Mouse (Mus musculus) stomach, embryonic 14.5 days (tissue): Measurements from ENCODE around the gene Peli3. TPM values are rescaled to one million over a fixed set of nuclear protein-coding genes. Genes with fewer than 3 reads are reported as not detected.

Experiments used
- ATAC-seq: fragments of 200-750 bp; cut with Nextera tagmentation; 2 replicates; pipeline ENCODE4 v1.8.0; 2017; ENCODE audit warnings: low read depth, moderate TSS enrichment; ENCODE audit not compliant: insufficient number of reproducible peaks, insufficient read depth, low FRiP score
- H3K27ac ChIP-seq: fragments of 300-500 bp; sonication (generic); 2 replicates; pipeline ENCODE4 v1.5.1; 2014; ENCODE audit warnings: mild to moderate bottlenecking, low read length, moderate library complexity, mixed read lengths
- H3K27me3 ChIP-seq: fragments of 300-500 bp; sonication (generic); 2 replicates; pipeline ENCODE4 v1.6.1; 2014; ENCODE audit warnings: low read length, control low read depth, mixed read lengths; ENCODE audit not compliant: control insufficient read depth, insufficient read depth
- H3K36me3 ChIP-seq: fragments of 300-500 bp; sonication (generic); 2 replicates; pipeline ENCODE4 v1.6.1; 2014; ENCODE audit warnings: mild to moderate bottlenecking, control low read depth, low read length, moderate library complexity, mixed read lengths; ENCODE audit not compliant: control insufficient read depth, insufficient read depth
- H3K4me1 ChIP-seq: fragments of 300-500 bp; sonication (generic); 2 replicates; pipeline ENCODE4 v1.6.1; 2014; ENCODE audit warnings: low read length, control low read depth, mixed read lengths; ENCODE audit not compliant: control insufficient read depth, insufficient read depth
- H3K4me2 ChIP-seq: fragments of 300-500 bp; sonication (generic); replicated peaks from 2 replicates; pipeline ENCODE4 v1.6.1; 2014; ENCODE audit warnings: low read depth, low read length, control low read depth
- H3K4me3 ChIP-seq: fragments of 300-500 bp; sonication (generic); 2 replicates; pipeline ENCODE4 v1.5.1; 2014; ENCODE audit warnings: low read depth, low read length, control low read depth
- H3K9ac ChIP-seq: fragments of 300-500 bp; sonication (generic); replicated peaks from 2 replicates; pipeline ENCODE4 v1.6.1; 2014; ENCODE audit warnings: low read depth, mild to moderate bottlenecking, control low read depth, low read length, moderate library complexity, mixed read lengths
- H3K9me3 ChIP-seq: fragments of 300-500 bp; sonication (generic); 2 replicates; pipeline ENCODE4 v1.6.1; 2016; ENCODE audit warnings: low read depth, low read length, control low read depth; ENCODE audit not compliant: control insufficient read depth
- WGBS: fragments of 180-500 bp; shearing (Covaris S2); extraction: QIAGEN DNeasy Blood & Tissue Kit; methylation state at CpG from one replicate; pipeline ENCODE4 v1.1.7; 2014; 5-methylcytosine and 5-hydroxymethylcytosine counted together
- polyA plus RNA-seq: library from polyadenylated mRNA; unstranded; fragments of >200 nt; fragmentation: Nextera tagmentation; extraction: Ambion mirVana; gene quantifications from 2 replicates; pipeline ENCODE4 v1.2.1, GENCODE M21; 2014

Peli3 gene
- polyA plus RNA-seq, 1 experiment from 2014 or later, result 1.5 TPM

DNA sequence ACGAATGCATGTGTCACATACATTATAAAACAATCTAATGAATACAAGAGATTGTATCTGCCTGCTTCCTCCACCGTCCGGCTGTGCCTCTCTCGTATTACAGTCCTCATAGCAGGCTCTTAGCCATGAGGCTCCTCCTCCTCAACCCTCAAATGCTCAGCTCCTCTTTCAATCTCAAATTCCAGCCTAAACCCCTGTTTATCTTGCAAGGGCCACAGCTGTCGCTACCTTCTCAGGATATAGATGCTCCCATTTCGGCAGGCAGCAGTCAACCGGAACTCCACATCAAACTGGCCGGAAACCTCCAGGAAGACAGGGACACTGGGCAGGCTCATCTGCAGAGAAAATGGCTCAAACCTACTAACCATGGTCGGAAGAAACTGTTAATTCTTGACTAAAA lies 44.0 kb downstream of the Peli3 start:
- H3K4me2 ChIP-seq, result no peak overlapping the region
- no peaks in the 10 kb centered on the region for H3K27me3 ChIP-seq
- no peaks in the 10 kb centered on the region for H3K9me3 ChIP-seq
- no peak overlapping the region for H3K4me3 ChIP-seq
- WGBS, result 60% methylated on average over 9 of the region's 9 CpGs
- no peak for ATAC-seq
- H3K27ac ChIP-seq, result no peak overlapping the region
- no peaks in the 10 kb centered on the region for H3K4me1 ChIP-seq
- no peaks in the 10 kb centered on the region for H3K36me3 ChIP-seq
- no peak overlapping the region for H3K9ac ChIP-seq

DNA sequence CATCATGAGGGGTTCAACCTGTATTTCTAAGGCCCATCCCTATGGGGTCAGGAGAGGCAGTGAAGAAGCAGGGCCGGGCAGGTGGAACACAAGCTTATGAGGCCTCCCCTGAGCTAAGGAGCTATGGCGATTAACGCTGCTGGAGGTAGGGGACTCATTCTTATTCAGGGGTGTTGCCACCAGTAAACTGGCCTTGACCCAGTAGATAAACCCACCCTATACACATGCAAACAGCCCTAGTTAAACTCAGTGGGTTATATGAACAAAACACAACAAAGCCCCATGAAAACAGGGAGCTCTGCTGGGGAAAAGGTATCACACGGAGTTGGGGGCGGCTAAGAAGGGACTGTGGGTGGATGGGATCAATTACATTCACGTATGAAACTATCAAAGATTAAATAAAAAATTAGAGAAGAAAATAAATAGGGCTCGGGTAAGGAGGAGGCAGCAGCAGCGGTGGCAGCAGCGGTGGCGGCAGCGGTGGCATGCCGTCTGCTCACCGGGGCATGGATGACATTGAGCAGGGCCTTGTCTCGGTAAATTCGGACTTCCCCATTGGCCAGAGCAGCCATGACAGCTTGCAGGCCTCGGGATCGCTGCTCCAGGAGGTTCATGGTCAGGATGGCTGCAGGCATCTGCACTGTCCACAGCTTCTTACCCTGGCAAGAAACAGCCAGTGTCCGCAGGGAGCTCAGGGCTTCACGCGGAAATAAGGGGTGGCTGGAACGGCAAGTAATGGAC lies 46.0 kb downstream of the Peli3 start:
- H3K4me1 ChIP-seq, result no peaks in the 10 kb centered on the region
- H3K4me2 ChIP-seq, result no peak overlapping the region
- no peaks in the 10 kb centered on the region for H3K36me3 ChIP-seq
- H3K4me3 ChIP-seq, result no peak overlapping the region
- WGBS, result 54% methylated on average over 21 of the region's 21 CpGs
- no peak overlapping the region for H3K9ac ChIP-seq
- no peak overlapping the region for H3K27ac ChIP-seq
- H3K27me3 ChIP-seq, result no peaks in the 10 kb centered on the region
- no peaks in the 10 kb centered on the region for H3K9me3 ChIP-seq
- no peak for ATAC-seq

DNA sequence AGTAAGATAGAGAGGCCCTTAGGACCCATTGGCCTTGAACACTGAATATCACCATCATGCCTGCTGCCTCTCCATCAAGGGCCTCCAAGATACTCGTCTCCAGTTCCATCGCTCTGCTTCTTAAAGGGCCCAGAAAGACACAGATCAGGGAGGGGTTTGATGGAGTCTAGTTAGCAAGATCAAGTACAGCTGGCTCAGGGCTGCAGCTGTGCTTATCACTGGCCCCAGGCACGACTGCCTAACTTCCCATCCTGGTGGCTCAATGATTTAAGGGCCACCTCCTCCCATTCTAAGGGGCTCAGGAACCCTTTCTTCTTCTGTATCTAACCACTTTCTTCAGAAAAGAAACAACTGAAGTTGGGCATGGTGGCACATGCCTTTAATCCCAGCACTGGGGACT lies 51.1 kb downstream of the Peli3 start:
- Histone ChIP-seq H3K4me3 (no peak overlapping the region), H3K27me3 (no peaks in the 10 kb centered on the region), H3K9ac (no peak overlapping the region), H3K4me2 (no peak overlapping the region), H3K9me3 (no peaks in the 10 kb centered on the region), H3K36me3 (no peaks in the 10 kb centered on the region; the same call in 1 of the 2 replicates), H3K27ac (no peak overlapping the region), H3K4me1 (no peaks in the 10 kb centered on the region)
- 74% methylated on average over 3 of the region's 3 CpGs for WGBS
- ATAC-seq, result no peak

DNA sequence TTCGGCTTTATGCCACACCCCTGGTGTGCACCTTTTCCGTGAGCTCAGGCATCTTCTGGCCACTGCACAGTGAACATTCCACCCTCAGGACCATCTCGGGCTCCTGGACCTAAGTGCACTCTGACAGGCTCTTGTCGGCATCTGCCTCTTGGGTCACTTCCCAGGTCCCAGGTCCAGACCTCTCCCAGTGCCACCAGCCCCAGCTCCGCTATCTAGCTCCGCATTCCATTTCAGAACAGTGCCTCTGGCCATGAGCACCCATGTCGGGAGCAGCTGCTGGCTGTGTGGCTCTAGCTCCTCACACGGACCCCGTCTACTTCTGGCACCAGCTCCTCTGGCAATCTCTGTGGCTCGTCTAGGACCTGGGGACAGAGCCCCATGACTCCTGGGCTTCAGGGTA lies 53.1 kb downstream of the Peli3 start:
- WGBS, result 79% methylated on average over 10 of the region's 10 CpGs
- H3K9ac ChIP-seq, result no peak overlapping the region
- no peak for ATAC-seq
- no peak overlapping the region for H3K27ac ChIP-seq
- H3K4me1 ChIP-seq, result no peaks in the 10 kb centered on the region
- H3K27me3 ChIP-seq, result no peaks in the 10 kb centered on the region
- no peak overlapping the region for H3K4me3 ChIP-seq
- no peaks in the 10 kb centered on the region for H3K9me3 ChIP-seq
- no peaks in the 10 kb centered on the region; the same call in 1 of the 2 replicates for H3K36me3 ChIP-seq
- H3K4me2 ChIP-seq, result no peak overlapping the region

DNA sequence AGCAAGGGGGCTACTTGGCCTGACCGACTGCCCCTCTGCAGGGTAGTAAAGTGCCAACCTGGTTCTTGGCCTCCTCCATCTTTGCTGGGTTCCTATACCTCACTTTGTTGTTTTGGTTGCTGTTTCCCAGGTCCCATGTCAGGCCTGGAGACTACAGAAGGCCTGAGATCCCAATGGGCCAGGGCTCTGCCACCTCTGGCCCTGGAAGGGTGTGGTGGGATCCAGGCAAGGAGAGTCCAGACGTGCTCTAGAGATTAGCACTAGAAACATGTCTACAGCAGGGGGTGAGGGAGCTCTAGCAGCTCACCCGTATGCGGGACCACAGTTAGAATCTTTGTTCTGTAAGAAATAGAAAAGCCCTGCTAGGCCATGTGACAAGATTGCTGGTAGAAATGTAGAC lies 59.0 kb downstream of the Peli3 start:
- H3K9me3 ChIP-seq, result no peaks in the 10 kb centered on the region
- 78% methylated on average over 4 of the region's 4 CpGs for WGBS
- H3K36me3 ChIP-seq, result no peaks in the 10 kb centered on the region; the same call in 1 of the 2 replicates
- H3K27me3 ChIP-seq, result no peaks in the 10 kb centered on the region
- no peak overlapping the region for H3K4me2 ChIP-seq
- H3K9ac ChIP-seq, result no peak overlapping the region
- no peak for ATAC-seq
- 0 out of 2 replicates have a peak, but pooled peaks cover 5% of the 10 kb centered on the region for H3K4me1 ChIP-seq
- H3K4me3 ChIP-seq, result no peak overlapping the region
- H3K27ac ChIP-seq, result no peak overlapping the region

Other genes starting within 250 kb of the Peli3 start
- 3.0 and 6.4 TPM in 2 replicates for gene Gm960, start 244.5 kb downstream of the Peli3 start, polyA plus RNA-seq
- gene Sptbn2, start 232.0 kb downstream of the Peli3 start, polyA plus RNA-seq, result 3.7 and 3.9 TPM in 2 replicates
- gene Rbm4b, start 186.6 kb downstream of the Peli3 start, polyA plus RNA-seq, result 72.2 and 79.1 TPM in 2 replicates
- 58.0 and 60.7 TPM in 2 replicates for gene Rbm4, start 149.2 kb downstream of the Peli3 start, polyA plus RNA-seq
- gene Gm21992, start 131.5 kb downstream of the Peli3 start, polyA plus RNA-seq, result 32.0 and 35.8 TPM in 2 replicates
- gene Rbm14, start 131.5 kb downstream of the Peli3 start, polyA plus RNA-seq, result 75.9 and 77.7 TPM in 2 replicates
- gene Ccs, start 103.8 kb downstream of the Peli3 start, polyA plus RNA-seq, result 55.4 and 55.8 TPM in 2 replicates
- 0.07 TPM in 1 of 2 replicates, not detected in the other for gene Ccdc87, start 103.8 kb downstream of the Peli3 start, polyA plus RNA-seq
- 22.7 and 30.0 TPM in 2 replicates for gene Ctsf, start 88.0 kb downstream of the Peli3 start, polyA plus RNA-seq
- gene Actn3, start 65.2 kb downstream of the Peli3 start, polyA plus RNA-seq, result 1.8 and 2.1 TPM in 2 replicates
- gene Zdhhc24, start 64.5 kb downstream of the Peli3 start, polyA plus RNA-seq, result 9.9 and 10.2 TPM in 2 replicates
- 4.0 and 6.4 TPM in 2 replicates for gene Bbs1, start 36.5 kb downstream of the Peli3 start, polyA plus RNA-seq
- gene Dpp3, start 14.8 kb downstream of the Peli3 start, polyA plus RNA-seq, result 90.1 and 93.8 TPM in 2 replicates
- 107 and 115 TPM in 2 replicates for gene Mrpl11, start 19.0 kb upstream of the Peli3 start, polyA plus RNA-seq
- gene Npas4, start 47.2 kb upstream of the Peli3 start, polyA plus RNA-seq, result 0.26 and 0.50 TPM in 2 replicates
- 3.5 and 4.7 TPM in 2 replicates for gene Slc29a2, start 80.7 kb upstream of the Peli3 start, polyA plus RNA-seq
- 40.5 and 45.4 TPM in 2 replicates for gene B4gat1, start 95.7 kb upstream of the Peli3 start, polyA plus RNA-seq
- 0.55 and 1.8 TPM in 2 replicates for gene AC124502.3, start 95.8 kb upstream of the Peli3 start, polyA plus RNA-seq
- 43.4 and 45.3 TPM in 2 replicates for gene Brms1, start 98.2 kb upstream of the Peli3 start, polyA plus RNA-seq
- gene Rin1, start 107.4 kb upstream of the Peli3 start, polyA plus RNA-seq, result 2.4 and 3.3 TPM in 2 replicates
- 88.3 and 90.1 TPM in 2 replicates for gene Cd248, start 125.0 kb upstream of the Peli3 start, polyA plus RNA-seq
- gene Tmem151a, start 142.4 kb upstream of the Peli3 start, polyA plus RNA-seq, result 6.4 and 7.7 TPM in 2 replicates
- gene Yif1a, start 145.4 kb upstream of the Peli3 start, polyA plus RNA-seq, result 112 and 117 TPM in 2 replicates
- 25.8 and 27.3 TPM in 2 replicates for gene Cnih2, start 155.4 kb upstream of the Peli3 start, polyA plus RNA-seq
- 253 TPM in 2 replicates for gene Rab1b, start 163.9 kb upstream of the Peli3 start, polyA plus RNA-seq
- 15.7 and 15.9 TPM in 2 replicates for gene Klc2, start 175.4 kb upstream of the Peli3 start, polyA plus RNA-seq